Mouse (Mus musculus): Measurements from ENCODE around the gene Cd81. TPM values are rescaled to one million over a fixed set of nuclear protein-coding genes. Genes with fewer than 3 reads are reported as not detected.

Gene Cd81
- total RNA-seq (2021): 100 to 1,000 TPM; 495 to 503 TPM
- long read RNA-seq, experiment 1, transcript Cd81-201 (8 exons, 1,533 nt): major isoform, 1,138 of 1,192 reads
- long read RNA-seq, experiment 1, partial matches to known transcripts: 3 of 1,192 reads
- long read RNA-seq, experiment 1, other reads (novel, unspliced or antisense): 46 of 1,192 reads
- long read RNA-seq, experiment 2, transcript Cd81-206 (6 exons, 1,607 nt): minor isoform, 7 of 1,728 reads
- long read RNA-seq, experiment 2, transcript Cd81-201 (8 exons, 1,533 nt): major isoform, 1,638 of 1,728 reads
- long read RNA-seq, experiment 2, partial matches to known transcripts: 11 of 1,728 reads
- long read RNA-seq, experiment 2, other reads (novel, unspliced or antisense): 72 of 1,728 reads

- DNase-seq (ENCODE audit: low spot score in 2 of 2): peak; percentile 86 to 87
Observed at GRCm38 (mm10) chr7:143052626-143053007, at the start of gene Cd81. Cd81 (plus strand) TSS chr7:143052739.

DNA sequence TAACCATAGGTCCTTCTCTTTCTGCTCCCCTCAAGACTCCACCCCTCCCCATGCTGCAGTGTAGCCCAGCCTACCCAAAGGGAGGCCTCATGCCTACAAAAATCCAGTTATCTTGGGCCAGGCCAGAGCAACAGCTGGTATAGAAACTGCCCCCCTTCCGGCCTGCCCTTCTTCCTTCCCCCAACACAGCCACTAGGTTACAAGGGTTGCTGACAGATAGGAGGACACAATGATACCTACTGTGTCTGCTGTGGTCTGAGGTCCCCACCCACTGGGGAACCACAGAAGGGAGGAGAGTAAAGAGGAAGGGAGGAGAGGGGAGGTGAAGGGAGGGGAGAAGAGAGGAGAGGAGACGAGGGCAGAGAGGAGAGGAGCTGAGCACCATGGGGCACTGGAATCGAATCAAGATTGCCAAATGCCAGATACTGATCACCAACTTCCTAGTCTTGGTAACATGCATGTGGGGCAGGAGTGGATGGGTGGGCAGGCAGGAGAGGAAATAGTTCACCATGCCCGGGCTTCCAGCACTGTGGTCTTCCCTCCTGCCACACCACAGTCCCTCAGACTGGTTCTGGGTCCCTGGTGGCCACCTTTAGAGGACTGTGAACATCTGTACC lies 47.7 kb upstream of the Cd81 start, which contains the start of gene Tspan32:
Tspan32 (plus strand) TSS at position 320 of the 617 bp plus-strand sequence.
- no peak for DNase-seq (ENCODE audit: low spot score in 2 of 2)

- DNase-seq (ENCODE audit: low spot score in 2 of 2): no peak
Observed at GRCm38 (mm10) chr7:143005344-143006096, 47.0 kb upstream of the Cd81 start.

- no peak for DNase-seq (ENCODE audit: low spot score in 2 of 2)
Observed at GRCm38 (mm10) chr7:143006097-143006755, 46.3 kb upstream of the Cd81 start.

DNA sequence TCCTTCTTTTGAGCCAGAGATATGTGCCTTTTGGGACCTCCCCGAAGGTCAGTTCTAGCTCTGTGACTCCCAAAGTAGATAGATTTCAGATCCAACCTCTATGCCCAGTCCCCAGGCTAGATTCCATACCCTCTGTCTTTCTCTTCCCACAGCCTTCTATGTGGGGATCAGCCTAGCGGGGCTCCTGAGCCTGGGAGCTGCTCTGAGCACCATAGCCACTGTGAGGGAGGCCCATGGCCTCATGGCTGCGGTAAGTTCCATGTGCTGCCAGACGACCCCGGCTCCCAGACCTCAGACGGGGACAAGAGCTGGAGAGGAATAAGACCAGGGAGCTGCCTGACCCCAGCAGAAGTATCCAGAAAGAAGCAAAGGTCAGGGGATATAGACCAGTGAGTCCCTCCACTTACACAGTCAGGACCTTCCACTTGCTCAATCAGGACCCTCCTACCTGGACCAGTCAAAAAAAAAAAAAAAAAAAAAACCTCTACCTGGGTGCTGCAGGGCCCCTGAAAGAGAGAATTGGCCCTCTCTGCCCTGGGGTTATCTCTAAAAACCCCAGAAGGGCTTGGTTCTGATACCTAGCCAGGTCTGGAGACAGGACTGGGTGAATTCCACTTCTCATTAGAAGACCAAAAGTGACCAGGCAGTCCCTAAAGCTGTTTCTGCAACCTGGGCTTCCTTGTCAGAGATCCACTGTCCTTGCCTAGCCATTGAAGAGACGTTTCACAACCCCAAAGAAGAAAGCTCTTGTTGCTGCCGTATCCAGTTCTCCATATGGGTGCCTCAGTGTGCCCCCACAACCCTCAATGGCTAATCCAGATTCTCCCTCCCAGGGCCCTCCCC lies 45.6 kb upstream of the Cd81 start:
- DNase-seq (ENCODE audit: low spot score in 2 of 2): no peak

- peak; percentile 95 to 96 for DNase-seq (ENCODE audit: low spot score in 2 of 2)
Observed at GRCm38 (mm10) chr7:143007599-143008369, 44.8 kb upstream of the Cd81 start.

GRCm38 (mm10) chr7:143008370-143008926 lies 44.1 kb upstream of the Cd81 start:
- no peak for DNase-seq (ENCODE audit: low spot score in 2 of 2)

DNA sequence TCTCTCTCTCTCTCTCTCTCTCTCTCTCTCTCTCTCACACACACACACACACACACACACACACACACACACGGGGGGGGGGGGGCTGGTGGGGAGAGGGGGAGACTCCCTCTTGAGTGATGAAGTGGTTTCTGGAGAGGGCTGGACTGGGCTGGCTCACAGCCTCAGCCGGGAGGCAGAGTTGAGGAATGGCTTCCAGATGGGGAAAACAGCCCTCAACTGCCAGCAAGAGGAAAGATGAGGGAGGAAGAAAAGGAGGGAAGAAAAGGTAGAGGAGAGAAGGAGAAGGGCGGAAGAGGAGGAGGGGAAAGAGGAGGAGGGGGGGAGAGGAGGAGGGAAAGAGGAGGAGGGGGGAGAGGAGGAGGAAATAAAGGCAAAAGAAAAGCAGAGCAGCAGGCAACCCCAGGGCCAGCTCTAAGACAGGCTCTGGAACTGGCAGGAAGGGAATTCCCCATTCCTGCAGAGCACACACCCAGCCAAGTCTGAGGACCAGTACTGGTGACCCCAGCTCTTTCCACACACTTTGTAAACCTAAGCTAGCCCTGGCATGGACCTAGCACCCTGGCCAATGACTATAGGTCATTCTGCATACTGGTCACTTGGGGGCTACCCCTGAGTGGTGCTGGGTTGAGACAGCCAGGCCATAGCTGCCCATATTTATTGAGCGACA lies 43.4 kb upstream of the Cd81 start:
- no peak for DNase-seq (ENCODE audit: low spot score in 2 of 2)

DNA sequence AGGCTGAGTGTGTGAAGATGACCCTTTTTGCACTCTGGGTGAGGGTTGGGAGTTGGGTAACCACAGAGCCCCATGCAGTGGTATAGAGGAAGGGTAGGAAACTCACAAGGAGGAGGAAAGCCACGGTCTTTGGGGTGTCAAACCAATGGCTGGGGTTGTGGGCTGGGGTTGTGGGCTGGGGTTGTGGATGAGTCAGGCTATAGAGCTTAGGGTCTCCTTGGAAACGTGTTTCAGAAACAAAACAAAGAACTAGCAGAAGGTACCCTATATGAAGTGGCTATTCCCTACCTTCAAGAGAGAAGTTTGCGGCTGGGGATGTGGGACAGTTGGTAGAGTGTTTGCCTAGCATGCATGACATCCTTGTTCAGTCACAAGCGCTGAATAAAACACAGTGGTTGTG lies 42.5 kb upstream of the Cd81 start:
- no peak for DNase-seq (ENCODE audit: low spot score in 2 of 2)

DNA sequence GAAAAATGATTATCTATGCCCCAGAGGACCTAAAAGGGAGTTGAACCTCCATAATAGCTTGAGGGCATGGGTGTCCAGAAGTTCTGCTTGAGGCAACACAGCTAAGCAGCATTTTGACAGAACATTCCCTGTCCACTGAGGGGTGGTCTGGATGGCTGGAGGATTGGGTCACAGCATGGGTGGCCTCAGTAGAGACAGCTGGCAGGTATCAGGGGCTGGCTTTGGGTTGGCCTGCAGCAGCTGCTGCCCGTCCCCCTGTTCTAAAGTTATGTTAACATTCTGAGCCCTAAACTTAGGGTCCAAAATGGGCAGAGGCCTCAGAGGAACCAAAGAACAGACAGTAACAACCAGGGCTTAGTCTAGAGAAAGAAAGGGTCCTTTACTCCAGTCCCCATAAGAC lies 41.3 kb upstream of the Cd81 start:
- no peak for DNase-seq (ENCODE audit: low spot score in 2 of 2)

DNA sequence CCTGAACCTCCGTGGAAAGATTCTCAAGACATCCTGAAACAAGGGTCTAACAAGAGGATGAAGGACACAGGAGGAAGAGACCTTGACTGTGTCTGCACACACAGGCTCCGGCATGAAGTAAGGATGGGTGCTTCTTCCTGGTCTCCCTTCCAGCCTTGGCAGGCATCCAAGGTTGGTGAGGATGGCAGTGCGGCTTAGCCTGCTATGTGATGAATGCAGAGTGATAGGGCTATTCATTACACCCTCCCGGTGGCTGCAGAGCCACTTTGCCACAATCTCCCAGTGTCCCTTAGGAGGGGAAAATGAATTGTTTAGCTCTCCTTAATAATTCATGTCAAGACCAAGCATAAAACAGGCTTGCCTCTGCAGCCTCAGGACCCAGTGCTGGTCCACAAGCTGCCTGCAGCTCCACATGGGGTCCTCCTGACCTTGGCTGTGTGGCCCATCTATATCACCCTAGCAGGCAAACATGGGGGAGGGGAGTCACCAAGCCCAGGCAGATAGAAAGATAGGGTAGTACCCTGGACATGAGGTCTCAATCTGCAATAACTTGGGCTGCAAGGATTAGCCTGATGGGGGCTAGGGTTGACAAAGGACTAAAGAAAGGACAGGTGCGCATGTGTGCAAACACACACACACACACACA lies 40.2 kb upstream of the Cd81 start:
- DNase-seq (ENCODE audit: low spot score in 2 of 2): no peak

GRCm38 (mm10) chr7:143013420-143014178 lies 38.9 kb upstream of the Cd81 start:
- DNase-seq (ENCODE audit: low spot score in 2 of 2): peak in 1 of 2 experiments; percentile 52

DNA sequence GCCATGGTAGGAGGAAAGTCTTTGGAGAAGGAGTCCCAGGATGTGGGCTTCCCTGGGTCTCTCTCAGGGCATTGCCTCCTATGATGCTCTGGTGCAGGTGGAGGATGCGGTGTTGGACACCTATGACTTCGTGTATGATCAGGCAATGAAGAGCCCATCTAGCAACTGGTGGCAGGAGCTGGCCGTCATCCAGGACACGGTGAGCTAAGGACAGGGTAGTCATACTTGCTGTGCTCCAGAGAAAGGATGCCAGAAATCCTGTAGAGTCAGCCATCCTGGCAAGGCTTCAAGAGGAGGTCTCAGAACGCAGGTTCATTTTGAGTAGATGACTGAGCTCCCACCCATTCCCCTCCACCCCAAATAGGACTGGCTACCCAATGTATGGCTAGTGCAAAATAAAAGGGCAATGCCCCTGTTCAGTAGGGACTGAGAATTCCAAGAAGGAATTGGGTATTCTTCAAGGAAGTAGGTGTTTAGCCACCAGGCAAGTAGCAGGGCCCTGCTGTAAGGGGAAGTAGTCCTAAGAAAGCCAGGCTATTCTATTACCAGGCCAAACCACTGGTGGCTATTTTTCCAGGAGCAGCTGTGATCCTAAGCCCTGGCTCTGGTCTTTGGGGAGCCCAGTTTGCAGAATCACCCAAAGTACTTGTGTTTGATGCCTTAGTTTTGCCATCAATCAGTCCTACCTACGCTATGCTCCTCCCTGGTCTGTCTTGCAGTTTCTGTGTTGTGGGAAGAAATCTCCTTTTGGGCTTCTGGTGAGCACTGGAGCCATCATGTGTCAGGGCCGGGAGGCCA lies 37.5 kb upstream of the Cd81 start:
- no peak for DNase-seq (ENCODE audit: low spot score in 2 of 2)

DNA sequence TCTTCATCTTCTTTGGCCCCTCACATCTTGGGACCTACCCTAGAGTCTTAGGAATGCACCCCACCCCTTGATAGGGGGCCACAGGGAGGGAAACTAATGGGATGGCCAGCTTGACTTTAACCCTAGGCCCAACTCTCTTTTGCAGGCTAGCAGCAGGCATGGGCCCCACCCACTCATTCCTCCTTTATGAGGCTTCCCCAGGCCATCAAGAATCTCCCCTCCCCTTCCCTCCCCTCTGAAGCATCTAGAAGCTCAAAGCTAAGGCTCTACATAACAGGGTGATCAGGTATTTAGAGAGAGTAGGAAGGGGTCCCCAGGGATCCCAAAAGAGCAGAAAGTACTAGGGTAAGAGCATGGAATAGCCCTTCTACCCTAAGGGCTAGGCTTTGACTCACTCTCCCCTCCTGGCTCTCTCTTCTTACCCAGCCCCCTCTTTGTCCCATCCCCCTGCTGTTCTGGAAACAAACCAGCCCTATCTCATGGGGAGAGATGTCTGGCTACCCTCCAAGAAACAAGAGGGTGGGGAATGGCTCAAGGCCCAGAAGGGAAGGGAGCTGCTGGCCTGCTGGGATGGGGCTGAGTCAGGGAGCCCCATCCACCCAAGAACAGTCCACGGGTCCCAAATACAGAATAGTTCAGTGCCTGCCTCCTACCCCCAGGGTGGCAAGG lies 36.6 kb upstream of the Cd81 start:
- DNase-seq (ENCODE audit: low spot score in 2 of 2): peak; percentile 36 to 63

- DNase-seq (ENCODE audit: low spot score in 2 of 2): no peak
Observed at GRCm38 (mm10) chr7:143016424-143017142, 36.0 kb upstream of the Cd81 start.

DNA sequence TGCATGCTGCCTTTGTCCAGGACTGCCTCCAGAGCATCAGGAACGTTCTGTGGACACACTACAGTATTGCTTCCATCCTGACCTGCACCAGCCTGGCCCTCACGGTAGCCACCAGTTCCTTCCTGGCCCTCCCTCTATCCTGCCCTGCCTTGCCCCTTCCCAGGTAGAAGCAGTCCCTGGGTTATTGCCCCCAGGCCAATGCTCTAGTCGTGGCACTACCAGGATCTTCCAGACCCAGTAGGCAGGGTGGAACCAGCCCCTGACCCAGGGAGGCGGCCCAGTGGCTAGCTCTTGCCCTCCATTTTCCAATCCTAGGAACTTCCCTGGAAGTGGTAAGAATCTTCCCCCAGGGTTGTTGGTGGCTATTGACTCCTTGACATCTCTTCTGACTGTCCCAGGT lies 35.4 kb upstream of the Cd81 start:
- DNase-seq (ENCODE audit: low spot score in 2 of 2): no peak

All from layer of hippocampus, postnatal 14 days (tissue).